Mouse (Mus musculus): ENCODE measurements around the gene Ppp1r1c. TPM values are rescaled to one million over a fixed set of nuclear protein-coding genes. Genes with fewer than 3 reads are reported as not detected.

Gene Ppp1r1c
- not detected for polyA plus RNA-seq (2014; fragmentation: Illumina TruSeq; extraction: RNeasy Lipid Tissue Mini Kit (QIAGEN cat#74804); ENCODE audit: low read depth, low replicate concordance)

DNA sequence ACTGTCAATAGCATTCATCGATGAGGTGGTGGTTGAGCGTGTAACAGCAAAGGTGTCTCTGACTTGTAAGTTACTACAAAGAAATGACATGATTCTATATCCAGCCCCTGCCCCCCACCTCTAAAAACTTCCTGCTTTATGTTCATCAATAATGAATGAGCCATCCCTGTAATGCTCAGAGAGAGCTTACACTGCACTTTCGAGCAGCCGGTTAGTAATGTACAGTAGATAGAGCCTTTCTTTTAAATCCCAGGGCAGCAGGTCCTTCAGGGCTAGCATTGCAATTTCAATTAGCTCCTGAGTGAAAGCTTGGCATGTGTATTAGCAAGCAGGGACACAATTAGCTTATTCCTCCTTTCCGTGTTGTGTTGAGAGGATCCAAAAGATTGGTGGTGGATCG is at the start of gene Ppp1r1c:
Gene Ppp1r1c (plus strand): TSS at position 206 of the 400 bp plus-strand sequence.

Other genes starting within 250 kb of the Ppp1r1c start
- gene Itprid2, start 72.4 kb upstream of the Ppp1r1c start, polyA plus RNA-seq (2014; fragmentation: Illumina TruSeq; extraction: RNeasy Lipid Tissue Mini Kit (QIAGEN cat#74804); ENCODE audit: low read depth, low replicate concordance), result 31.3 TPM